Mouse (Mus musculus) ES-Bruce4 (cell line): ENCODE results near the gene Parm1. TPM values are rescaled to one million over a fixed set of nuclear protein-coding genes. Genes with fewer than 3 reads are reported as not detected.

Experiments
- H3K27ac ChIP-seq: 2 replicates; pipeline ENCODE4 v1.5.1; 2012; ENCODE audit warnings: low read length, inconsistent platforms; ENCODE audit not compliant: insufficient read depth
- H3K27me3 ChIP-seq: 2 replicates; pipeline ENCODE4 v1.6.1; 2012; ENCODE audit warnings: mild to moderate bottlenecking, low read length, inconsistent platforms; ENCODE audit not compliant: control insufficient read depth, poor library complexity, insufficient read depth, severe bottlenecking
- H3K36me3 ChIP-seq: 2 replicates; pipeline ENCODE4 v1.6.1; 2012; ENCODE audit warnings: inconsistent platforms, mild to moderate bottlenecking, low read length, moderate library complexity; ENCODE audit not compliant: control insufficient read depth, poor library complexity, insufficient read depth, severe bottlenecking
- H3K4me1 ChIP-seq: one replicate; pipeline ENCODE4 v1.8.1; 2011; ENCODE audit warnings: low read length; ENCODE audit not compliant: control insufficient read depth, insufficient read depth
- H3K4me3 ChIP-seq: 2 replicates; pipeline ENCODE4 v1.5.1; 2011; ENCODE audit warnings: low read depth, mild to moderate bottlenecking, low read length
- H3K9ac ChIP-seq: 2 replicates; pipeline ENCODE4 v1.6.1; 2012; ENCODE audit warnings: low read depth, mild to moderate bottlenecking, inconsistent platforms; ENCODE audit not compliant: poor library complexity, severe bottlenecking
- H3K9me3 ChIP-seq: replicated peaks from 2 replicates; pipeline ENCODE4 v1.6.1; 2012; ENCODE audit warnings: mild to moderate bottlenecking, low read length, inconsistent platforms; ENCODE audit not compliant: control insufficient read depth, poor library complexity, insufficient read depth, severe bottlenecking
- CTCF ChIP-seq: IDR thresholded peaks from one replicate; pipeline ENCODE4 v1.8.1; 2011; ENCODE audit warnings: low read depth, low read length
- EP300 ChIP-seq: IDR thresholded peaks from 2 replicates; pipeline ENCODE4 v1.6.1; 2011; ENCODE audit warnings: low read depth, low read length; ENCODE audit not compliant: insufficient read depth
- POLR2A ChIP-seq: IDR thresholded peaks from one replicate; pipeline ENCODE4 v1.8.1; 2011; ENCODE audit warnings: low read length; ENCODE audit not compliant: insufficient read depth
- polyA plus RNA-seq: library from polyadenylated mRNA; stranded (reverse); fragments of >200 nt; gene quantifications from 2 replicates; pipeline ENCODE4 v1.2.4, GENCODE M21; 2011; ENCODE audit warnings: low read depth; ENCODE audit not compliant: missing spikeins, insufficient read depth, insufficient read length

Parm1 gene
- polyA plus RNA-seq, 1 experiment: 11.3 TPM

DNA sequence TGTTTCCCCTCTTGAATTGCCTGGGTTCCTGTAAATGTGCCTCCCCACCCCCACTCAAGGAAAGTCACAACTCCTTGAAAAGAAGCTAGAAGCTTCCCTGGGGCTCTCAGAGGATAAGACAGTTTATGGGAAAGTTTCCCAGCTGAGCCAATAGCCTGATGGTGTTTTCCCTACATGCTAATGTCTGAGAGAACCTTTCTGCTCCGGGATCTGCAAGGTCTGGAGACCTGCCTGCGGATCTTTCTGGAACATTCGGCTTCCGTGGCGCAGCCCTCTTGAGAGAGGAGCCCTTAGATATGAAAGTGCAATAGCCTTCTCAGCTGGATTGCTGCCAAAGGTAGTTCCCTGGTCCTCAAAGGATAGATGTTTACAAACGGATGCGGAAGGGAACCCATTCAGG, 1.5 kb downstream of the Parm1 start:
- H3K4me1 ChIP-seq: no peaks in the 10 kb centered on the region
- no peak overlapping the region; the same call in 1 of the 2 replicates for H3K4me3 ChIP-seq
- H3K9me3 ChIP-seq: no peaks in the 10 kb centered on the region
- no peak overlapping the region for H3K27ac ChIP-seq
- H3K27me3 ChIP-seq: no peaks in the 10 kb centered on the region; the same call in 1 of the 2 replicates
- TF ChIP-seq CTCF (no peak), POLR2A (no peak), EP300 (no peak)
- no peak overlapping the region for H3K9ac ChIP-seq
- H3K36me3 ChIP-seq: no peaks in the 10 kb centered on the region

DNA sequence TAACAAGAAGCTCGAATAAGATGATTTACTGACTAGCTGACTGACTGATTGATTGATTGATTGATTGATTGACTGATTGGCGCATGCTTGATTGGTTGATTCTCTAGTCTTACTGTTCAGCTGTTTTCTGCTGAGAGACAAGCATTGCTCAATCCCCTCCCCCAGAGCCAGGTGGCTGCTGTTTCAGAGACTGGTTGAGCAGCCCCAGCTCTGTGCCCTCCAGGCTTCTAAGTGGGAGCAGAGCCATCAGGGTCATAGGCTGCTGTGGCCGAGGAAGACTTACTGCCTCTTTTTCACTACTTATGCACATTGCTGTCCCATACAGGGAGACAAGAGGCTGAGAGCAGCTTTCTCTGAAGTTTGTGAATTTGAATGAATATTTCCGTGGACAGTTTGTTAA, 2.1 kb downstream of the Parm1 start:
- H3K4me1 ChIP-seq: no peaks in the 10 kb centered on the region
- no peak overlapping the region for H3K9ac ChIP-seq
- no peaks in the 10 kb centered on the region for H3K9me3 ChIP-seq
- no peak overlapping the region for H3K27ac ChIP-seq
- 0 out of 2 replicates have a peak, but pooled peaks have one; percentile 9 for TF ChIP-seq EP300
- TF ChIP-seq CTCF: no peak
- TF ChIP-seq POLR2A: no peak
- no peaks in the 10 kb centered on the region for H3K36me3 ChIP-seq
- H3K27me3 ChIP-seq: no peaks in the 10 kb centered on the region; the same call in 1 of the 2 replicates
- H3K4me3 ChIP-seq: no peak overlapping the region

DNA sequence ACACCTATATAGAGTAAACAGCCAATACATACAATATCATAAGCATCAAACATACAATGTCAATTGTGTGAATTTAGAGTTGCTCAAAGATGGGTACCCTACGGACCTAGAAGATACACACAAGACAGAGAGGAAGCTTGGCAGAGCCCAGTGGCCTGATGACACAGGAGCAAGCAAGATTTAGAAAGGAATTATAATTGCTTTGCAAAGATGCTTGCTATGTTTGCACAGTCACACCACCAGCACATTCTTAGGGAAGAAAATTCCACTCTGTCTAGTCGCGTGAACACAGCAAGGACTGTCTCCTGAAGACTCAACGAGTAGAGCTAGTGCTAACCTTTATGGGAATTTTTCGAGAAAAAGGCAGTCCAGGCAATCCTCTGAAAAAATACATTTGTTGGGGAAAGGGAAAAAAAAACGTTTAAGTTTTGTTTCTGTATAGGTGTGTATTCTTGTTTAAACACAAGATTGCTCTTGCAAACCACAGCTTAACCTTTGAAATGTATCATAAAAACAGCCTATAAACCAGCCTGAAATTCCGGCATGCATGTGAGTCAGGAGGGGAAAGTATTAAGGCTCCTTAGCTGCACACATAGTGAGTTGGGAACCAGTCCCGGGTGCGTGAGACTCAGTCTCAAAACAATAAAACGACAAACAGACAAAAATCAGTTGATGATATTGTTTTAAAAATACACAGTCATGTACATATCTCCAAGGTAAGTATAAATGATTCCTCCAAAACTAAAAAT, 15.5 kb downstream of the Parm1 start:
- Histone ChIP-seq H3K36me3 (no peaks in the 10 kb centered on the region), H3K4me1 (no peaks in the 10 kb centered on the region), H3K27me3 (no peaks in the 10 kb centered on the region), H3K9ac (no peak overlapping the region), H3K9me3 (no peaks in the 10 kb centered on the region), H3K4me3 (no peak overlapping the region), H3K27ac (no peak overlapping the region)
- no peak for TF ChIP-seq EP300
- no peak for TF ChIP-seq POLR2A
- no peak for TF ChIP-seq CTCF

DNA sequence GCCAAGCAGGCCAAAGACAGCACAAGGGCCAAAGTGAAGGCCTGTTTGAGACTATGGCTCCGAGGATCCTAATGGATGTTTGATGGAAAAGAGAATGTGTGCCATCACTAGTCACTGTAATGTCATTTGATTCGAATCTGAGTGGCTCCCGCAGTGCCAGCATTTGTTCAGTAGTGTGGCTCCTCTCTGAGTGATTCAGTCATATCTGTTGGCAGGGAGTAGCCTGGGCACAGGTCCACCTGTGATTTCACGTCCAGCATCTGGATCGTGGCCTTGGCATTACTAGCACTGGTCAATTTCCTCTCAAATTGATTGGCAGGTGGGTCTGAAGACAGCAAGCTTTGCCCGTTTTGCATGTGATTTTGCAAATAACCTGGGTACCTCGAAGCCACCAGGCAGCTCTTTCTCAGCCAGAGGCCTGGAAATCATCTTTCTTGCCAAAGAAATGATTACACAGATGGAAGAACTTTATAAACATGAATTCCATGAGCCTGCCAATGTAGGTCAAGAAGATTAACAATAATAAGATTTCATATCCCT, 41.7 kb downstream of the Parm1 start:
- Histone ChIP-seq H3K36me3 (no peaks in the 10 kb centered on the region), H3K4me1 (no peaks in the 10 kb centered on the region), H3K9me3 (no peaks in the 10 kb centered on the region), H3K9ac (no peak overlapping the region), H3K27me3 (no peaks in the 10 kb centered on the region), H3K4me3 (no peak overlapping the region), H3K27ac (no peak overlapping the region)
- TF ChIP-seq EP300 (no peak), POLR2A (no peak), CTCF (no peak)

DNA sequence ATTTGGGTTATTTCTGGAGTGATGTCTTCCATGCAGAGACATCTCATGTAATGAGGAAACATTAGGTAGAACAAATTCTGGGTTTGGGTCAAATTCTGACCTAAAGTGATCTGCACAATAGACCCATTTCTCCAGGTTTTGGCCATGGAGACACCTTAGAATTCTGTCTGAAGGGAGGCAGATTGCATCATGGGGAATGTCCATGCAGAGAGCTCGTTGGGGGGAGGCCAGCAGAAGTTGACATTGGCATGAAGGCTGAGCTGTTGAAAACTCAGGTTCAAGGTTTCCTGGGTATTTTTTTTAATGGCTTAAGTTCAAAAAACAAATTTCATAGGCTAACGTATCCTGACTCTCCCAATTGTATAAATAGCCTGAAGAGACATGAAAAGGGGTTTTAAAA, 42.3 kb downstream of the Parm1 start:
- no peak for TF ChIP-seq EP300
- no peak for TF ChIP-seq POLR2A
- no peak for TF ChIP-seq CTCF
- H3K9me3 ChIP-seq: no peaks in the 10 kb centered on the region
- H3K27me3 ChIP-seq: no peaks in the 10 kb centered on the region

DNA sequence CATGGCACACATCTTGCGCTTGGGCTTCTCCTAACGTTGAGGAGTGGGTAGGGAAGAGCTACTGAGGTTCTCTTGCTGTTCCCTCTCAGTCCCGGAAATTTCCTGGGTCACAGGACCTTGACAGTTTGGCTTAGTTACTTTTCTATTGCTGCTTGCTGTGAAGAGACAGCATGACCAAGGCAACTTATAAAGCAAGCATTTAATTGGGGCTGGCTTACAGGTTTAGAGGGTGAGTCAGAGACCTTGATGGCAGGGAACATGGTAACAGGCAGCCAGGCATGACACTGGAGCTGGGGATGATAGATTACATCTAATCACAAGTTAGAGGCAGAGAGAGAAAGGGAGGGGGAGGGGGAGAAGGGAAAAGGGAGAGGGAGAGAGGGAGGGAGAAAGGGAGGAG, 44.0 kb downstream of the Parm1 start:
- Histone ChIP-seq H3K9ac (no peak overlapping the region), H3K4me1 (no peaks in the 10 kb centered on the region)
- TF ChIP-seq CTCF: no peak

More for the DNA sequence above, 42.3 kb downstream of the Parm1 start:
- Histone ChIP-seq H3K36me3 (no peaks in the 10 kb centered on the region), H3K4me3 (no peak overlapping the region), H3K4me1 (no peaks in the 10 kb centered on the region), H3K9ac (no peak overlapping the region), H3K27ac (no peak overlapping the region)

More for the DNA sequence above, 44.0 kb downstream of the Parm1 start:
- Histone ChIP-seq H3K9me3 (no peaks in the 10 kb centered on the region), H3K4me3 (no peak overlapping the region), H3K27ac (no peak overlapping the region), H3K27me3 (no peaks in the 10 kb centered on the region), H3K36me3 (no peaks in the 10 kb centered on the region)
